Mouse (Mus musculus): ENCODE results near the gene Srebf1.

Srebf1 gene

GRCm38 (mm10) chr11:60176182-60176974, 46.0 kb downstream of the Srebf1 start:
- peak; percentile 72 for DNase-seq

- peak; percentile 57 for DNase-seq
Observed at GRCm38 (mm10) chr11:60175371-60176181, 46.8 kb downstream of the Srebf1 start.

GRCm38 (mm10) chr11:60173606-60174184, 48.7 kb downstream of the Srebf1 start:
- DNase-seq, result no peak

- no peak for DNase-seq
Observed at GRCm38 (mm10) chr11:60172074-60172473, 50.3 kb downstream of the Srebf1 start.

GRCm38 (mm10) chr11:60168780-60169179, 53.6 kb downstream of the Srebf1 start:
- DNase-seq, result no peak

GRCm38 (mm10) chr11:60165076-60165475, 57.3 kb downstream of the Srebf1 start:
- no peak for DNase-seq

- no peak for DNase-seq
Observed at GRCm38 (mm10) chr11:60164450-60164849, 57.9 kb downstream of the Srebf1 start.

- DNase-seq, result peak; percentile 48
Observed at GRCm38 (mm10) chr11:60163362-60163761, 59.0 kb downstream of the Srebf1 start.

GRCm38 (mm10) chr11:60162547-60162946, 59.8 kb downstream of the Srebf1 start:
- DNase-seq, result no peak

- DNase-seq, result peak; percentile 54
Observed at GRCm38 (mm10) chr11:60161146-60161874, 61.1 kb downstream of the Srebf1 start.

- peak; percentile 65 for DNase-seq
Observed at GRCm38 (mm10) chr11:60160454-60161114, 61.8 kb downstream of the Srebf1 start.

GRCm38 (mm10) chr11:60159955-60160354, 62.4 kb downstream of the Srebf1 start:
- no peak for DNase-seq

GRCm38 (mm10) chr11:60158271-60158670, 64.1 kb downstream of the Srebf1 start:
- peak; percentile 50 for DNase-seq

GRCm38 (mm10) chr11:60155690-60156089, 66.7 kb downstream of the Srebf1 start:
- no peak for DNase-seq

- DNase-seq, result no peak
Observed at GRCm38 (mm10) chr11:60153936-60154335, 68.4 kb downstream of the Srebf1 start.

- DNase-seq, result no peak
Observed at GRCm38 (mm10) chr11:60152339-60152738, 70.0 kb downstream of the Srebf1 start.

GRCm38 (mm10) chr11:60150677-60151076, 71.7 kb downstream of the Srebf1 start:
- DNase-seq, result no peak

Data from thymus, postnatal 14 days (tissue).